Mouse (Mus musculus) stomach, postnatal 0 days (tissue): Measurements from ENCODE around the gene Lrrc8a.

Experiments
- CTCF ChIP-seq: IDR thresholded peaks from 2 replicates; pipeline ENCODE4 v1.5.1; 2016; ENCODE audit warnings: antibody characterized with exemption, low read depth, mild to moderate bottlenecking, moderate library complexity
- EP300 ChIP-seq: optimal IDR thresholded peaks from 2 replicates; pipeline ENCODE3; 2016; ENCODE audit warnings: antibody characterized with exemption

GRCm38 (mm10) chr2:30285004-30285403 lies 47.5 kb downstream of the Lrrc8a start:
- no peak for TF ChIP-seq CTCF
- no peak for TF ChIP-seq EP300
